Mouse (Mus musculus) CH12.LX (cell line): Measurements from ENCODE around the gene Foxc2. TPM values are rescaled to one million over a fixed set of nuclear protein-coding genes. Genes with fewer than 3 reads are reported as not detected.

Source experiments
- polyA plus RNA-seq: library from polyadenylated mRNA; unstranded; fragments of >175 nt; gene quantifications from 2 replicates; pipeline ENCODE4 v1.2.1, GENCODE M21; 2012; ENCODE audit warnings: low read depth; ENCODE audit not compliant: insufficient read length
- total RNA-seq, 2 experiments: library from RNA; depleted of rRNA; stranded (reverse); fragments of 300-350 nt in 1 of 2; fragments of >200 nt in 1 of 2; gene quantifications; 2 replicates each; pipeline ENCODE4 v1.2.3; 2012 to 2014

Gene Foxc2
- total and polyA plus RNA-seq, 3 experiments: not detected

Other genes starting within 250 kb of the Foxc2 start
- gene Foxf1, start 31.8 kb upstream of the Foxc2 start, total RNA-seq (2012; rRNA removed): not detected in 2 replicates
- gene Foxf1, start 31.8 kb upstream of the Foxc2 start, total RNA-seq (2014; rRNA removed): not detected in 2 replicates
- not detected in 2 replicates for gene Foxf1, start 31.8 kb upstream of the Foxc2 start, polyA plus RNA-seq
- 34.7 and 36.4 TPM in 2 replicates for gene Mthfsd, start 7.8 kb upstream of the Foxc2 start, total RNA-seq (2012; rRNA removed)
- 30.1 and 30.7 TPM in 2 replicates for gene Mthfsd, start 7.8 kb upstream of the Foxc2 start, total RNA-seq (2014; rRNA removed)
- 23.1 and 27.1 TPM in 2 replicates for gene Mthfsd, start 7.8 kb upstream of the Foxc2 start, polyA plus RNA-seq
- 0.04 TPM in 1 of 2 replicates, not detected in the other for gene Foxl1, start 11.8 kb downstream of the Foxc2 start, total RNA-seq (2012; rRNA removed)
- gene Foxl1, start 11.8 kb downstream of the Foxc2 start, total RNA-seq (2014; rRNA removed): not detected in 2 replicates
- not detected in 2 replicates for gene Foxl1, start 11.8 kb downstream of the Foxc2 start, polyA plus RNA-seq